ENCODE assay signal across 8 mouse cellular contexts in the genomic region with DNA sequence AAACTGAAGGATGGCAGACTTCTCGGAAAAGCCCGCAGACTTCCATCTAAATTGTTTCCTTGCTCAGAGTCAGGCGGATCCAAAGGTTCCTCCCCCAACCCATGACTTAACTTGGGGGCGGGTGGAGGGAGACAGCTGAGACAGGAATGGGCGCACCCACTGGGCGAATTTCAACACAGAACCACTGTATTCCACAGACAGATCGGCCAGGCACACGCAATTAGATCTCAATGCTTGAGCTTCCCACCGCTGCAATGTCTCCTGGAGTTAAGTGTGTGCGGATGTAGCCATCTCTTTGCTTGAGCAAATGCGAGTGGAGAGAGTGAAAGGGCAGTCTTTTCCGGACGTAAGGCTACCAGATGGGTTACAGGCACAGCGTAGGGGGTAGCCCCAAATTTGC. TPM values are rescaled to one million over a fixed set of nuclear protein-coding genes. Genes with fewer than 3 reads are reported as not detected.
DNase-seq lines count a peak whose midpoint lies in the region; ATAC-seq and TF ChIP-seq lines count a peak whose summit lies in the region.

No protein-coding gene starts in this region.

- peaks cover 5% of the 10 kb centered on the region; the same call in 1 of the 2 replicates for H3K27me3 ChIP-seq in forebrain, embryonic 11.5 days (ENCODE audit: control insufficient read depth, insufficient read depth, low read length)
- H3K27me3 ChIP-seq in hindbrain, embryonic 15.5 days: 0 out of 2 replicates have a peak, but pooled peaks cover 8% of the 10 kb centered on the region
- peaks cover 18% of the 10 kb centered on the region for H3K27me3 ChIP-seq in liver, embryonic 13.5 days
- H3K27me3 ChIP-seq in small intestine, adult 2 months (ENCODE audit: control insufficient read depth, insufficient read depth, low read length): no peaks in the 10 kb centered on the region

- no peak for TF ChIP-seq CTCF in small intestine, adult 2 months (IDR thresholded peaks at IDR 0.05; ENCODE audit: extremely low read depth, insufficient read length, insufficient replicate concordance, low read depth, low read length)

- DNase-seq in gastrocnemius, postnatal 14 days: peak; percentile 53
- no peak for DNase-seq in gastrocnemius, adult 8-10 months (ENCODE audit: low spot score in 2 of 2)
- no peak for DNase-seq in forebrain, embryonic 11.5 days (ENCODE audit: low spot score)
- DNase-seq in liver, embryonic 13.5 days: no peak
- no peak for DNase-seq in spleen, postnatal 14 days (ENCODE audit: low spot score in 2 of 2)

- no peaks in the 10 kb centered on the region for H3K9me3 ChIP-seq in forebrain, embryonic 11.5 days (ENCODE audit: control insufficient read depth, low read length)
- H3K9me3 ChIP-seq in hindbrain, embryonic 15.5 days: no peaks in the 10 kb centered on the region
- H3K9me3 ChIP-seq in liver, embryonic 13.5 days (replicated peaks): no peaks in the 10 kb centered on the region

- H3K4me3 ChIP-seq in forebrain, embryonic 11.5 days (ENCODE audit: low read depth, low read length): peak overlapping the region; percentile 66
- peak overlapping the region; percentile 69 for H3K4me3 ChIP-seq in hindbrain, embryonic 15.5 days
- H3K4me3 ChIP-seq in liver, embryonic 13.5 days (replicated peaks): peak overlapping the region; percentile 63
- H3K4me3 ChIP-seq in small intestine, adult 2 months (ENCODE audit: low read depth, low read length): peak overlapping the region; percentile 86

- no peaks in the 10 kb centered on the region for H3K36me3 ChIP-seq in forebrain, embryonic 11.5 days (ENCODE audit: control insufficient read depth, insufficient read depth, low read length)
- no peaks in the 10 kb centered on the region for H3K36me3 ChIP-seq in hindbrain, embryonic 15.5 days
- H3K36me3 ChIP-seq in liver, embryonic 13.5 days: no peaks in the 10 kb centered on the region
- H3K36me3 ChIP-seq in small intestine, adult 2 months (ENCODE audit: control insufficient read depth, insufficient read depth, low read length): no peaks in the 10 kb centered on the region

- no peak for TF ChIP-seq POLR2A in small intestine, adult 2 months (IDR thresholded peaks at IDR 0.05; ENCODE audit: low read depth, low read length)

- no peak overlapping the region for H3K27ac ChIP-seq in forebrain, embryonic 11.5 days (ENCODE audit: low read depth, low read length)
- no peak overlapping the region for H3K27ac ChIP-seq in hindbrain, embryonic 15.5 days (replicated peaks)
- H3K27ac ChIP-seq in liver, embryonic 13.5 days: no peak overlapping the region
- 0 out of 2 replicates have a peak overlapping the region, but pooled peaks have one; percentile 7 for H3K27ac ChIP-seq in small intestine, adult 2 months (ENCODE audit: insufficient read depth, low read depth, low read length)

- peak overlapping the region; percentile 100 for H3K4me2 ChIP-seq in forebrain, embryonic 11.5 days (ENCODE audit: low read depth, low read length, severe bottlenecking)
- H3K4me2 ChIP-seq in hindbrain, embryonic 15.5 days: peak overlapping the region; percentile 99
- H3K4me2 ChIP-seq in liver, embryonic 13.5 days: peak overlapping the region; percentile 80

- peak overlapping the region; percentile 68; the same call in 1 of the 2 replicates for H3K9ac ChIP-seq in forebrain, embryonic 11.5 days (ENCODE audit: low read length)
- H3K9ac ChIP-seq in hindbrain, embryonic 15.5 days: peak overlapping the region; percentile 68; the same call in 1 of the 2 replicates
- H3K9ac ChIP-seq in liver, embryonic 13.5 days: peak overlapping the region; percentile 64; the same call in 1 of the 2 replicates

- no peak for ATAC-seq in forebrain, embryonic 11.5 days (replicated peaks; ENCODE audit: low FRiP score)
- ATAC-seq in hindbrain, embryonic 15.5 days (ENCODE audit: low FRiP score, low read depth): no peak
- no peak for ATAC-seq in liver, embryonic 13.5 days (ENCODE audit: low read depth)
- ATAC-seq in megakaryocyte-erythroid progenitor cell, adult 5-6 weeks (replicated peaks; ENCODE audit: low FRiP score, low TSS enrichment, poor library complexity, severe bottlenecking): no peak

- 21% methylated on average over 14 of the region's 14 CpGs for WGBS in forebrain, embryonic 11.5 days
- 25% methylated on average over 14 of the region's 14 CpGs for WGBS in hindbrain, embryonic 15.5 days
- 22% methylated on average over 14 of the region's 14 CpGs for WGBS in liver, embryonic 13.5 days (ENCODE audit: insufficient replicate concordance)
- WGBS in small intestine, adult 2 months: 5% methylated on average over 14 of the region's 14 CpGs

- intact Hi-C loops in gastrocnemius, postnatal 14 days (cut with DNase I; ENCODE audit: low total_unique reads): no loop called here

- H3K4me1 ChIP-seq in forebrain, embryonic 11.5 days (replicated peaks; ENCODE audit: control insufficient read depth, insufficient read depth, low read length): peaks cover 18% of the 10 kb centered on the region
- H3K4me1 ChIP-seq in hindbrain, embryonic 15.5 days (replicated peaks): peaks cover 26% of the 10 kb centered on the region
- peaks cover 23% of the 10 kb centered on the region for H3K4me1 ChIP-seq in liver, embryonic 13.5 days (replicated peaks)
- peaks cover 19% of the 10 kb centered on the region for H3K4me1 ChIP-seq in small intestine, adult 2 months (ENCODE audit: control insufficient read depth, insufficient read depth, insufficient read length, low read length)

RNA-seq across cellular contexts. Expression of a gene that starts 1.2 kb away (rescaled TPM):
- total RNA-seq in gastrocnemius, postnatal 14 days (2021): 1 to 10 TPM; 3.3 to 6.7 TPM
- 1 to 10 TPM; 1.3 to 1.9 (median 1.7) TPM for total RNA-seq in gastrocnemius, adult 8-10 months (2022)
- polyA plus RNA-seq in forebrain, embryonic 11.5 days (2014; fragmentation: Nextera tagmentation; extraction: Ambion mirVana): 17.3 and 18.1 TPM in 2 replicates
- polyA plus RNA-seq in hindbrain, embryonic 15.5 days (2015; fragmentation: Nextera tagmentation; extraction: Ambion mirVana): 27.8 and 29.7 TPM in 2 replicates
- polyA plus RNA-seq in liver, embryonic 13.5 days (2015; fragmentation: Nextera tagmentation; extraction: Ambion mirVana): 0.65 and 0.74 TPM in 2 replicates
- 13.1 and 15.3 TPM in 2 replicates for polyA plus RNA-seq in small intestine, adult 2 months (2012; rRNA removed)
- 0.45 and 2.0 TPM in 2 replicates for total RNA-seq in megakaryocyte-erythroid progenitor cell, adult 5-6 weeks (2014; fragmentation: Nextera tagmentation)
- total RNA-seq in megakaryocyte-erythroid progenitor cell, adult 5-6 weeks (2017): 3.0 TPM in 1 of 2 replicates, not detected in the other
